Mouse (Mus musculus) c-Kit-negative CD71-positive TER-119-positive erythroid progenitor cells, embryonic 14.5 days (primary cell): ENCODE data around the gene Kpna7.
"Not testable (repeated sequence)": the region's sequence is repeated elsewhere in the genome, so short reads cannot be mapped to it uniquely, and the experiment has no call there.

Experiments used
- DNase-seq: peaks from one replicate; pipeline ENCODE4 v3.0.0-alpha.2; 2013; ENCODE audit warnings: low read depth, low spot score

The Kpna7 gene

DNA sequence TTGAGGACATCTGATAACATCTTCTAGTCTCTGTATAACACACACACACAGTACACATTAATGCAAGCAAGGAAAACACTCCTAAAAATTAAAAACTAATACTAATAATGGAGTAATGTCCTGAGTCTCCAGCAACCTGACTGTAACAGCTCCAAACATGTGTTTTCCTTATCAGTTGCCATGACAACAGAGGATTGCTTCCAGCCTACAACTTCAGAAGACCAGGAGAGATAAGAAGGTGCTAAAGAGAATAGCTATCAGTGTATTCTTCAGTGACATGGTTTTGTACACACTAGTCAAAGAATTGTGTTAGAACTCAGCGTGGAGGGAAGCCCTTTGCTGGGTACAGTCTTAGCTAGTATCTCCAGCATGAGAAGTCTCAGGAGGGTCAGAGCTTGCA, 63.1 kb downstream of the Kpna7 start:
- not testable (repeated sequence) for DNase-seq

- DNase-seq = not testable (repeated sequence)
These were observed 63.6 kb downstream of the Kpna7 start for GRCm38 (mm10) chr5:145020254-145020653.

DNA sequence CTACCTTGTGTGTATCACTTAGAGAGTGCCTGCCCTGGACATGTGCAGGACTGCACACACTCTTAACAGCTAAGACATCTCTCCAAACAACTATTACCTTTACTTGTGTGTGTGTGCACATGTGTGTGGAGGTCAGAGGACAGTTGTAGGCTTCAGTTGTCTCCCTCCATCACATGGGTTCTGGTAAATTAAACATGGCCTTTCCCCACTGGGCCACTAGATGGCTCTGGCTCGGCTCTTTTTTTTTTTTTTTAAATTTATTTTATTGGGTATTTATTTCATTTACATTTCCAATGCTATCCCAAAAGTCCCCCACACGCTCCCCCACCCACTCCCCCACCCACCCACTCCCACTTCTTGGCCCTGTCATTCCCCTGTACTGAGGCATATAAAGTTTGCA, 67.1 kb downstream of the Kpna7 start:
- not testable (repeated sequence) for DNase-seq

DNA sequence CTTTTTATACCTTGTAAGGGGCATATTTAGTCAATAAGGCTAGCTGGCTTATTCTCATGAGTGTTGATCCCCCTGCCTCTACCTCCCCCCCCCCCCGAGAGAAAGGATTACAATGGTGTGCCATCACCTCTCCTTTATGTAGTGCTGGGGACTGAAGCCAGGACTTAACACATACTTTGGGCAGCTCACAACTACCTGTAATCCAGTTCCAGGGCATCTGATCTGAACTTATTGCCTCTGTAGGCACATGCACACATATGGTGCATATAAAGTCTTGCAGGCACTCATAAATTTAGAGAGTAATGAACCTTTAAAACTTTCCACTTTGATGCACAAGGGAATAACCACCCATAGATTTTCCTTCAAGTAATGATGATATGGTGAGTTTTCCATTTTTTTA, 69.6 kb downstream of the Kpna7 start:
- no peak for DNase-seq

GRCm38 (mm10) chr5:145008878-145009659, 74.8 kb downstream of the Kpna7 start:
- DNase-seq = no peak

DNA sequence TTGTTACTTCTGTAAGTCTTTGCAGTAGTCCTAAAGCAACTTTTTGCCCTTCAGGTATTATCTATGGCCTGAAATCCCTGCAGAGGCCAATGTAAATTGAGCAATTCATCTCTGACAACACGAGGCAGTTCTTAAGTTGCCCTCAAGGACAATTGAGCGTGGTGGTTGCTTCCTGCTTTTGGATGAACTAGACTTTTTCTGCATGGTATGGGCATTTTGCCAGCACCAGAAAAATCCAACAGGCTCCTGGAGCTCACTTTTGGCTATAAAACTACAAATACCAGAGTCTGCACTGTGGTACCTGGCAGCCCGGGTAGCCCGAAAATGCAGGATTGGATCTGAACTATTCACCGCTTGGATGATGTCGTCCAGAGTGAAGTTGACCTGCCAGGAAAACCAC, 78.2 kb downstream of the Kpna7 start:
- DNase-seq = no peak

- DNase-seq = no peak
These were observed 79.3 kb downstream of the Kpna7 start for GRCm38 (mm10) chr5:145004495-145004894.

GRCm38 (mm10) chr5:145003362-145003761, 80.5 kb downstream of the Kpna7 start:
- no peak for DNase-seq

DNA sequence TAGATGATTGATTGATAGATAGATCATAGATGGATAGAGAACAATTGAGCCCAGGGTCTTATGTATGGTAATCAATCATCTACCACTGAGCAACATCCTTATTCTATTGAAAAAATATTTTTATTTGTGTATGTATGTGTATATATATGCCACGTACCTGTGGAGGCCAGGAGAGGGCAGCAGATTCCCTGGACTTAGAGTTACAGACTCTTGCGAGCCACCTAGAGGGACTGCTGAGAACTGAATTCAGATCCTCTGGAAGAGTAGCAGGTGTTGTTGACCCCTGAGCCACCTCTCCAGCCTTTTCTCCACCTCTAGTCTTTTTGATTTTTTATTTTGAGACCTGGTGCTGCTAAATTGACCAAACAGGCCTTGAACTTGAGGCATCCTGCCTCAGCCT, 85.3 kb downstream of the Kpna7 start:
- no peak for DNase-seq

DNA sequence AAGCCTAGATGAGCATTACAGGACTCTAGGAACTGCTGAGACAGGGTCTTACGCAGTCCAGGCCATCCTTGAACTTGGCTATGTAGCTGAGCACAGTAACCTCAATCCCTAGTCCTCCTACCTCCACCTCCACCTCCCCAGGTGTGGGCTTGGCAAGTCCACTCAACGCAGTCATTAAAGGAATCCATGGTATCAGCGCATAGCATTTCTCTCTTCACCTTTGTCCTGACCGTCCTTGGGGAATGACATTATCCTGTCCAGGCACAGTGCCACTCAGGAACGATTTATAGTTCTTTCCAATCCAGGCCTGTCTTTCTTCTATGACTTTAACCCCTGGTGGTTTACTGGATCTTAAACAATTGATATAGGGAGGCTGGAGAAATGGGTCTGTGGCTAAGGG, 93.3 kb downstream of the Kpna7 start:
- DNase-seq = no peak

DNA sequence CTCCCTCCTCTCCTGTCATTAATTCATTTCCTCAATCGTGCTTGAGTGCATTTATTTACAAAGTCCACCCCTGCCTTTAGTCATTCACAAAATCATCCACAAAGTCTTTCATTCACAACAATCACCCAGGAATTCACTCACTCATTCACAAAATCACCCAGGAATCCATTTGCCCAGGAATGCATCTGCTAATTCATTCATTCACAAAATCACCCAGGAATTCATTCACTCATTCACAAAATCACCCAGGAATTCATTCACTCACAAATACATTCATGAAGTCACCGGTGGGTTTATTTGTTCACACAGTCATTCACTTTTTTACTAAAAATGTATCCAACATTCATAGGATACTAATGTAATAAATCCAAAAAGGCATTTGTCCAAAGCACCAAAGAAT, 93.8 kb downstream of the Kpna7 start:
- DNase-seq = no peak

DNA sequence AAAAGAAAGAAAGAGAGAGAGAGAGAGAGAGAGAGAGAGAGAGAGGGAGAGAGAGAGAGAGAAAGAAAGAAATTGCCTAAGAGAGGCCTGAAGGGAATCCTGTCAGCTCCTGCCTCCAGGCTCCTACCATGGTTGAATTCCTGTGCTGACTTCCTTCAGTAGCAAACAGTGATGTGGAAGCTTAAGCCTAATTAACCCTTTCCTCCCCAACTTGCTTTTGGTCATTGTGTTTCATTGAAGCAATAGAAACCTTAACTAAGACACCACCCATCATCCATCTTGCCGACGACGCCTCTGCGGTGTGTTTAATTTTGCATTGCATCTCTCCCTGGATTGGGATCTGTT, 94.8 kb downstream of the Kpna7 start:
- no peak for DNase-seq

DNA sequence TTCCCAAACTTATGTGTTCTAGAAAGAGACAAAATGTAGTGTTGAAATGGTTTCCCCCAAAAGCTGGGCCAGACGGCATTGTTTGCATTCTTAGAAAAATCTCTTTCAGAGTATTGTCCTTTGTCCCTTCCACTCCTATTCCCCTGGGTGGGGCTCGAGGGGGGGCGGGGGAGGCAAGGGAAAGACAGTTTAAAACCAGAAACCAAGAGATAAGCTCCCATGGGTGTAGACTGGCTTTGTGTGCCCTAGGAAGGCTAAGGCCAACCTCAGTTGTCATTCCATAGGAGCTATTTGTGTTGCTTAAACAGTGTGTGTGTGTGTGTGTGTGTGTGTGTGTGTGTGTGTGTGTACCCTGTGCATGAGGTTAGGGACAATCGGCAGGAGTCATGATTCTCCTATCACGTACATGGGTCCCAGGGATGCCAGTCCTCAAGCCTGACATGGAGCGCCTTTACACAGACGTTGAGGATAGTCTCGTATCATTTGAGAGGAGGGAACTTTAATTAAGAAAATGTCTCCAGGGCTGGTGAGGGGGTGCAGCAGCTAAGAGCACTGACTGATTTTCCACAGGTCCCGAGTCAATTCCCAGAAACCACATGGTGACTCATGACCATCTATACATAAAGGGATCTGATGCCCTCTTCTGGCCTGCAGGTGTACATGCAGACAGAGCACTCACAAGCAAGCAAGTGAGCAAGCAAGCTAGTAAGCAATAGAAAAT, 95.3 kb downstream of the Kpna7 start:
- DNase-seq = no peak

- DNase-seq = no peak
These were observed 96.3 kb downstream of the Kpna7 start for GRCm38 (mm10) chr5:144987561-144987960.

DNA sequence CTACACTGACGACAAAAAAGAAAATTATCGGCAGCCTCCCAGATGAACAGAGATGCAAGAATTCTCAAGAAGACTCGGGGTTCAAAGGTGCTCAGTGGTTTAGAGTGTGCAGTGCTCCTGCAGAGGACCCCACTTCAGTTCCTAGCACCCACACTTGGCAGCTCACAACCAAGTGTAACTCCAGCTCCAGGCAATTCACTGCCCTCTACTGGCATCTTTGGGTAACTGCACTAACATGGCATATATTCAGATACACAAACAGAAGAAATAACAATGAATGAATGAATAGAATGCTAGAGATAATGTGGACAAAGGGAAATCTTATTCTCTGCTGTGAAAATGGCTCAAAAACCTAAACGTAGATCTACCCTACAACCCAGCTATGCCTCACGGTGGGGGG, 99.0 kb downstream of the Kpna7 start:
- no peak for DNase-seq

DNA sequence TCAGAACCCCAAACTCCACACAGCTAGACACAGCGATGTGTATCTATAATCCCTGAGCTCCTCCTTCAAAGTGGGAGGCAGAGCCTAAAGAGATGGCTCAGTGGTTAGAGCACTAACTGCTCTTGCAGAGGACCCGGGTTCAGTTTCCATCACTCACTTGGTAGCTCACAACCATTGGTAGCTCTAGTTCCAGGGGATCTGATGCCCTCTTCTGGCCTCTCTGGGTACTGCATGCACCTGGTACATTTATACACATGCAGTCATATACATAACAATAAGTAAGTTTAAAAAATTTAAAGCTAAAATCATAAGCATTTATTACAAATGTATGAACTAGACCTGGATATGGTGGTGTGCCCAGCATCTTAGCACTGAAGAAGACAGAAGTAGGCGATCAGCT, 100.6 kb downstream of the Kpna7 start:
- DNase-seq = no peak

GRCm38 (mm10) chr5:144979110-144979509, 104.7 kb downstream of the Kpna7 start:
- DNase-seq = no peak

- DNase-seq = no peak
These were observed 105.2 kb downstream of the Kpna7 start for GRCm38 (mm10) chr5:144978533-144979107.

DNA sequence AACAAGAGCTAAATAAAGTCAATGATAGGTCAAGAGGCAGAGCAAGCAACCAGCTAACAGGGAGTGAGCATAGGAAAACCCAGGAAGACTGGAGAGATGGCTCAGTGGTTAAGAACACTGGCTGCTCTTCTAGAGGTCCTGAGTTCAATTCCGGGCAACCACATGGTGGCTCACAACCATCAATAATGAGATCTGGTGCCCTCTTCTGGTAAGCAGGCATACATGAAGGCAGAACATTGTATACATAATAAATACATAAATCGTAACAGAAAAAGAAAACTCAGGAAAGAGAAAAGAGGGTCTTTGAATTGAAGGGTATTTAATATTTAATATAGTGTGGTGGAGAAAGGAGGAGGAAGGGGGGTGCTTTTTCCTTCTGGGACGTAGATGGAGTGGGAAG, 112.6 kb downstream of the Kpna7 start:
- no peak for DNase-seq

DNA sequence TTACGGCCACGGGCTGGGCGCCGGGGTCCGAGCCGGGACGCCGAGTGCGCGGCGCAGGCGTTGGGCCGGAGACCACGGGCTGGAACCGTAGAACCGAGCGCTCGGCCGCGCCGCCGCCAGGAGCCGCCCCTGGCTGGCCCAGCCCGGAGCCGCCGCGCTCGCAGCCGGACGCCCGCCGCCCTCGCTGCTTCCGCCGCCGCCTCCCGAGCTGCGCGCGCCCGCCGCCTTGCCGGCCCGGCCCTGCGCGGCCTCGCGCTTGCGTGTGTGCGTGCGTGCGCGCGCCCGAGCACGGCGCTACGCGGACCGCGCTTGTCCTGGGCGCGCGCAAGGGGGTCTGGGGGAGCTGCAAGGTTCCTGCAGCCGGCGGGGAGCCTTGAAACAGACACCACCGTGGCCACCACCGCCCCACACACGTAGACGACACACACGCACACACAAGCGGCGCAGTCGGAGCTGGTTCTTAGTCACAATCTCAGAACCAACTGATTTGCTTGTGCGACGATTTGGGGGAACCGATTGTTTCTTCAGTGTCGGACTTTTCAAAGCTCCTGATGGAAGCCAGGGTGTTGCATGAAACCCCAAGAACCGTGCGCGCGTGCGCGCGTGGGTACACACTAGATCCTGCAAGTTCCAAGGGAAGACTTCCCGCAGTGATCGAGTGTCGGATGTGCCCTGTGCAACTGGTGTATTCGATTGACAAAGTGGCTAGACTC, 118.0 kb downstream of the Kpna7 start, which contains the start of gene Smurf1:
Smurf1 (minus strand) TSS at position 209 of the 713 bp plus-strand sequence.
- no peak for DNase-seq

- peak; percentile 8 for DNase-seq
These were observed 118.8 kb downstream of the Kpna7 start for GRCm38 (mm10) chr5:144964872-144965638.
